Mouse (Mus musculus) kidney, adult 2 months (tissue): ENCODE data around the gene Dph6.

Source experiments
- CTCF ChIP-seq: fragments of 200-500 bp; conservative IDR thresholded peaks from 2 replicates; pipeline ENCODE4 v1.5.1; 2011; ENCODE audit warnings: low read depth, mild to moderate bottlenecking, control low read depth, low read length, moderate library complexity, mixed read lengths; ENCODE audit not compliant: insufficient read depth, insufficient read length
- POLR2A ChIP-seq: fragments of 200-500 bp; IDR thresholded peaks from one replicate; pipeline ENCODE4 v1.6.1; 2011; ENCODE audit warnings: low read depth, low read length, control low read depth

- no peak for TF ChIP-seq POLR2A
- no peak for TF ChIP-seq CTCF
Observed at GRCm38 (mm10) chr2:114543000-114543622, 111.7 kb downstream of the Dph6 start.
